Mouse (Mus musculus) testis, adult 2 months (tissue): Measurements from ENCODE around the gene Pak6.

Experiments used
- CTCF ChIP-seq: fragments of 200-500 bp; IDR thresholded peaks from 2 replicates; pipeline ENCODE4 v1.5.1; 2012; ENCODE audit warnings: low read depth, mild to moderate bottlenecking, inconsistent platforms, low read length, moderate library complexity; ENCODE audit not compliant: control insufficient read depth, insufficient read depth, insufficient replicate concordance
- POLR2A ChIP-seq: fragments of 200-500 bp; IDR thresholded peaks from 2 replicates; pipeline ENCODE4 v1.6.1; 2012; ENCODE audit warnings: low read depth, mild to moderate bottlenecking, inconsistent platforms, low read length, moderate library complexity; ENCODE audit not compliant: control insufficient read depth

DNA sequence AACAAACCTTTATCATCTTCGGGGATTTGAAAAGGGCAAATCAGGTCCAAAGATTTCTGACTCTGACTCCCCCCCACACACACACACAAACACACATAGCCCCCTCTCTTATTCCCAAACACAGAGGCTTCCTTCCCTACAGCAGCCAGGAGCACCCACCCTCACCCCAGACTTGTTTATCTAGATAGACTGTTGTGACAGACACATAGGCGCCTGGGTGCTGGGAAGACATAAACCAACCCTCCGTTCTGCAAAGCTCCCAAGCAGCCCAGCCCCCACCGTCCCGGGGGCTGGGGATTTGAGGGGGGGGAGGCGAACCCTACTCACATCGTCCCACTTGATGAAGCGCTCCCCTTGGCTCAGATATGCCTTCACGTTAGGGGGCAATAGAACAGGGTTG lies 64.8 kb downstream of the Pak6 start:
- TF ChIP-seq CTCF (no peak), POLR2A (no peak)
